Mouse (Mus musculus): Measurements from ENCODE around the gene Tmem140. TPM values are rescaled to one million over a fixed set of nuclear protein-coding genes. Genes with fewer than 3 reads are reported as not detected.

Gene Tmem140
- polyA plus RNA-seq, 1 experiment from 2014 or later, result 4.7 TPM

GRCm38 (mm10) chr6:34913341-34914040, 50.5 kb downstream of the Tmem140 start:
- Histone ChIP-seq H3K9ac (ENCODE audit: low read length) (no peak overlapping the region), H3K4me1 (replicated peaks; ENCODE audit: control insufficient read depth, insufficient read depth, low read length) (peaks cover 13% of the 10 kb centered on the region), H3K36me3 (ENCODE audit: control insufficient read depth, insufficient read depth, low read length) (peaks cover 3% of the 10 kb centered on the region; the same call in 1 of the 2 replicates), H3K4me3 (ENCODE audit: low read length) (no peak overlapping the region), H3K27ac (ENCODE audit: low read length) (no peak overlapping the region), H3K9me3 (ENCODE audit: control insufficient read depth, low read length) (no peaks in the 10 kb centered on the region), H3K4me2 (ENCODE audit: low read depth, low read length) (no peak overlapping the region), H3K27me3 (ENCODE audit: control insufficient read depth, insufficient read depth, low read depth, low read length) (no peaks in the 10 kb centered on the region)
- no peak for ATAC-seq (ENCODE audit: low read depth)
- WGBS, result 84% methylated on average over 13 of the region's 13 CpGs

GRCm38 (mm10) chr6:34914462-34914861, 51.5 kb downstream of the Tmem140 start:
- H3K9me3 ChIP-seq (ENCODE audit: control insufficient read depth, low read length), result no peaks in the 10 kb centered on the region
- H3K4me3 ChIP-seq (ENCODE audit: low read length), result no peak overlapping the region
- no peak overlapping the region for H3K9ac ChIP-seq (ENCODE audit: low read length)
- no peak for ATAC-seq (ENCODE audit: low read depth)
- H3K36me3 ChIP-seq (ENCODE audit: control insufficient read depth, insufficient read depth, low read length), result no peaks in the 10 kb centered on the region
- H3K27ac ChIP-seq (ENCODE audit: low read length), result no peak overlapping the region
- H3K27me3 ChIP-seq (ENCODE audit: control insufficient read depth, insufficient read depth, low read depth, low read length), result no peaks in the 10 kb centered on the region
- no peak overlapping the region for H3K4me2 ChIP-seq (ENCODE audit: low read depth, low read length)
- peaks cover 7% of the 10 kb centered on the region for H3K4me1 ChIP-seq (replicated peaks; ENCODE audit: control insufficient read depth, insufficient read depth, low read length)
- 82% methylated on average over 3 of the region's 3 CpGs for WGBS

- H3K9ac ChIP-seq (ENCODE audit: low read length), result no peak overlapping the region
- no peak for ATAC-seq (ENCODE audit: low read depth)
- no peaks in the 10 kb centered on the region for H3K9me3 ChIP-seq (ENCODE audit: control insufficient read depth, low read length)
- no peaks in the 10 kb centered on the region for H3K4me1 ChIP-seq (replicated peaks; ENCODE audit: control insufficient read depth, insufficient read depth, low read length)
- no peaks in the 10 kb centered on the region for H3K36me3 ChIP-seq (ENCODE audit: control insufficient read depth, insufficient read depth, low read length)
- WGBS, result 68% methylated on average over 7 of the region's 7 CpGs
- H3K4me2 ChIP-seq (ENCODE audit: low read depth, low read length), result no peak overlapping the region
- no peaks in the 10 kb centered on the region for H3K27me3 ChIP-seq (ENCODE audit: control insufficient read depth, insufficient read depth, low read depth, low read length)
- H3K4me3 ChIP-seq (ENCODE audit: low read length), result no peak overlapping the region
- no peak overlapping the region for H3K27ac ChIP-seq (ENCODE audit: low read length)
Observed at GRCm38 (mm10) chr6:34919146-34919545, 56.2 kb downstream of the Tmem140 start.

GRCm38 (mm10) chr6:34919956-34920355, 57.0 kb downstream of the Tmem140 start, which contains the start of gene Stra8:
Gene Stra8, plus strand, starts transcription at chr6:34920163.
- H3K4me3 ChIP-seq (ENCODE audit: low read length), result no peak within 1 kb of the TSS
- H3K9ac ChIP-seq (ENCODE audit: low read length), result no peak within 1 kb of the TSS
- H3K27ac ChIP-seq (ENCODE audit: low read length), result no peak within 1 kb of the TSS
- H3K4me2 ChIP-seq (ENCODE audit: low read depth, low read length), result no peak within 1 kb of the TSS
- H3K4me1 ChIP-seq (replicated peaks; ENCODE audit: control insufficient read depth, insufficient read depth, low read length), result no peaks in the 10 kb centered on the region
- H3K36me3 ChIP-seq (ENCODE audit: control insufficient read depth, insufficient read depth, low read length), result no peaks in the 10 kb centered on the region
- no peak for ATAC-seq (ENCODE audit: low read depth)
- 39% methylated on average over 10 of the region's 10 CpGs for WGBS
- H3K27me3 ChIP-seq (ENCODE audit: control insufficient read depth, insufficient read depth, low read depth, low read length), result no peaks in the 10 kb centered on the region
- no peaks in the 10 kb centered on the region for H3K9me3 ChIP-seq (ENCODE audit: control insufficient read depth, low read length)

- H3K36me3 ChIP-seq (ENCODE audit: control insufficient read depth, insufficient read depth, low read length), result no peaks in the 10 kb centered on the region
- ATAC-seq (ENCODE audit: low read depth), result no peak
- H3K27me3 ChIP-seq (ENCODE audit: control insufficient read depth, insufficient read depth, low read depth, low read length), result no peaks in the 10 kb centered on the region
- H3K27ac ChIP-seq (ENCODE audit: low read length), result no peak overlapping the region
- H3K9ac ChIP-seq (ENCODE audit: low read length), result no peak overlapping the region
- H3K9me3 ChIP-seq (ENCODE audit: control insufficient read depth, low read length), result no peaks in the 10 kb centered on the region
- H3K4me2 ChIP-seq (ENCODE audit: low read depth, low read length), result no peak overlapping the region
- H3K4me1 ChIP-seq (replicated peaks; ENCODE audit: control insufficient read depth, insufficient read depth, low read length), result no peaks in the 10 kb centered on the region
- WGBS, result 89% methylated on average over 12 of the region's 12 CpGs
- no peak overlapping the region for H3K4me3 ChIP-seq (ENCODE audit: low read length)
Observed at GRCm38 (mm10) chr6:34920631-34921030, 57.7 kb downstream of the Tmem140 start.

- no peak overlapping the region for H3K27ac ChIP-seq (ENCODE audit: low read length)
- peak; percentile 46; the same call in 1 of the 2 replicates for ATAC-seq (ENCODE audit: low read depth)
- H3K27me3 ChIP-seq (ENCODE audit: control insufficient read depth, insufficient read depth, low read depth, low read length), result no peaks in the 10 kb centered on the region
- H3K9me3 ChIP-seq (ENCODE audit: control insufficient read depth, low read length), result no peaks in the 10 kb centered on the region
- no peak overlapping the region for H3K4me3 ChIP-seq (ENCODE audit: low read length)
- no peaks in the 10 kb centered on the region for H3K36me3 ChIP-seq (ENCODE audit: control insufficient read depth, insufficient read depth, low read length)
- H3K4me1 ChIP-seq (replicated peaks; ENCODE audit: control insufficient read depth, insufficient read depth, low read length), result peaks cover under 1% of the 10 kb centered on the region; the same call in 1 of the 2 replicates
- H3K9ac ChIP-seq (ENCODE audit: low read length), result no peak overlapping the region
- WGBS, result 60% methylated on average over 14 of the region's 14 CpGs
- no peak overlapping the region for H3K4me2 ChIP-seq (ENCODE audit: low read depth, low read length)
Observed at GRCm38 (mm10) chr6:34921941-34922340, 59.0 kb downstream of the Tmem140 start.

Other genes starting within 250 kb of the Tmem140 start
- 8.1 and 10.8 TPM in 2 replicates for gene Agbl3, start 82.7 kb upstream of the Tmem140 start, polyA plus RNA-seq (2015; fragmentation: Nextera tagmentation; extraction: Ambion mirVana)
- 21.6 and 22.8 TPM in 2 replicates for gene Cyren, start 14.9 kb downstream of the Tmem140 start, polyA plus RNA-seq (2015; fragmentation: Nextera tagmentation; extraction: Ambion mirVana)
- gene Wdr91, start 47.7 kb downstream of the Tmem140 start, polyA plus RNA-seq (2015; fragmentation: Nextera tagmentation; extraction: Ambion mirVana), result 19.0 and 22.5 TPM in 2 replicates
- gene Stra8, start 57.0 kb downstream of the Tmem140 start, polyA plus RNA-seq (2015; fragmentation: Nextera tagmentation; extraction: Ambion mirVana), result 0.24 TPM in 1 of 2 replicates, not detected in the other
- 0.70 and 0.80 TPM in 2 replicates for gene Slc23a4, start 125.3 kb downstream of the Tmem140 start, polyA plus RNA-seq (2015; fragmentation: Nextera tagmentation; extraction: Ambion mirVana)